Mouse (Mus musculus) megakaryocyte, adult 5-6 weeks (primary cell): ENCODE measurements at regions not wholly inside any gene's neighbourhood (a gene's known extent, or its start where the extent isn't known, plus 50 kb on each side); places are given as distances from the start of the nearest gene placed in this dataset.

ENCODE experiments used
- ATAC-seq: 2 replicates; pipeline ENCODE4 v1.8.0; 2016; ENCODE audit warnings: mild to moderate bottlenecking, inconsistent platforms; ENCODE audit not compliant: poor library complexity, severe bottlenecking

DNA sequence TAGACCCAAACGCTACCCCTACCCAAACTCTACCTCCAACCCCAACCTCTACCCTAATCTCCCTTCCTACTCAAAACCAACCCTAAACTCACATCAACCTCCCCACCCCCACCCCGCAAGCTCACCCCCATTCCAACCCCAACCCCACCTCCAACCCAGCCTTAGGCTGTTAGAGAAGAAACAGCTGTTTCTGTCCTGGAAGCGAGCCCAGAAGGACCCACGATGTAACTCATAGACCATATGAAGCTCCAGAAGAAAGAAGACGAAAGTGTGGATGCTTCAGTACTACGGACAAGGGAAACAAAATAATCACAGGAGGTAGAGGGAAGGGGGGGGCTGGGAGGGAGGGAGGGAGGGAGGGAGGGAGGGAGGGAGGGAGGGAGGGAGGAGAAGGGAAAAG is 58.4 kb downstream of the Sox11 start:
- ATAC-seq, result no peak

DNA sequence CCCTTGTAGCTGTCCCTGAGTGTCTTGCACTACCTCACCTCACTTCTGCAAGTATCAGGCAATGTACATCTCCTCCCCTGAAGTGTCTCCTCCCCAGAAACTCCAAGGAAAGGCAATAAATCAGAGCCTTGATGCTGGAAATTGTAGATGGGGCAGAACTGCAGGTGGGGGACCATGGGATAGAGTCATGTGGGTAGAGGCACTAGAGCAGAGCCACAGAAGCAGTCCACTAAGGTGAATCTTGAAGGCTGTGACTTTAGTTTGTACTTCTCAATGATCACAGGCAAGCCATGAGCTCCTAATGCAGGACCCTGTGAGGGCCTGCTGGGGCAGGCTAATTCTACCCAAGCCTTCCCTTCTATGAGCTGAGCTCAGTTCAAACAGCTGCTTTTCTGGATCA is 80.4 kb downstream of the Sox11 start:
- no peak for ATAC-seq

DNA sequence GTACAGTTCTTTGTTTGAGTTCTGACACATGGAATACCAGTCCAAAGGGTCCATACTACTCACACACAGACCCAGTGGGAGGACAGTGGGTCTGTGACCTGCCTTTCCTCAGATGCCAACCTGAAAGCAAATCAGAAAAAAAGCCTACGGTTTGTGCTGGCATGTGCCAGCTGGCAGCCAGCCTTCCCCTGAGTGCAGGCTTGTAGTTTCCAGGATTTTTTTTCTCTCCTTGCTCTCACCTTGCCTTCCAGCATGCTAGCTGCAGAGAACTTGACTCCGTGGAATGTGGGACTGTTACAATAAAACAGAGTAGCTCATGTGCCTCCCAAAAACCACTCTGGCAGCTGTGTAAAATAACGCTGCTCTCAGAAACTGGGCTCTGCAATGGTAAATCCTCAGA is 88.2 kb downstream of the Sox11 start:
- no peak for ATAC-seq

DNA sequence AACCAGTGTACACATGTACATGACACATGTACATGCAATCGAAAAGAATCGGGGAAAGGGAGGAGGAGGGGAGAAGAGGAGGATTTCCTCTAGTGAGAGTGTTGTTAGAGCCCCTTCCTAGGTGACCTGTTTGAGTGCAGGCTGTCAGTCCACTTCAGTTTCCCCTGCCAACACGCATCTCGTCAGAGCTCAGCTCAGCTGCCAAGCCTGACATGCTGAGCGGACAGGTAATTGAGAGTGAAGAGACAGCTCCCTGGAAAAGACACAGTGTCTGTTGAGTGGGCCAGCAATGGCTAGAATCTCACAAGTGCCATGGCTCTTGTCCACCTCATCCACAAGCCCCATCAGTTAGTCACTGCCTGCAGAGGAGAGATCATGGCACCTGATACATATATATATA is 90.9 kb downstream of the Sox11 start:
- no peak for ATAC-seq

DNA sequence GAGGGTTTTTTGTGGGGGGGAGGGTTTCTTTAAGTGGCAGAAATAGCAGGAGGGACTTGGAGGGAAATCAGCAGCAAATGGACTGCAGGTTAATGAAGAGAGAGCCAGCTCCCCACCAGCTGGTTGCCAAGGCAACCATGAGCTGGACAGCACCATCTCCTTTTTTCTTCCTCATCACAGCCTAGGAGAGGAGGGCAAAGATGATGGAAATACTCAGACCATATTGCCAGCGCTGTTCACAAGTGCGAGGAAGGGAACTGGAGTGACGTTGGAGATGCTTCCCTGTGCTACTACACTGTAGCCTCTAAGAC is 93.9 kb downstream of the Sox11 start:
- no peak for ATAC-seq

DNA sequence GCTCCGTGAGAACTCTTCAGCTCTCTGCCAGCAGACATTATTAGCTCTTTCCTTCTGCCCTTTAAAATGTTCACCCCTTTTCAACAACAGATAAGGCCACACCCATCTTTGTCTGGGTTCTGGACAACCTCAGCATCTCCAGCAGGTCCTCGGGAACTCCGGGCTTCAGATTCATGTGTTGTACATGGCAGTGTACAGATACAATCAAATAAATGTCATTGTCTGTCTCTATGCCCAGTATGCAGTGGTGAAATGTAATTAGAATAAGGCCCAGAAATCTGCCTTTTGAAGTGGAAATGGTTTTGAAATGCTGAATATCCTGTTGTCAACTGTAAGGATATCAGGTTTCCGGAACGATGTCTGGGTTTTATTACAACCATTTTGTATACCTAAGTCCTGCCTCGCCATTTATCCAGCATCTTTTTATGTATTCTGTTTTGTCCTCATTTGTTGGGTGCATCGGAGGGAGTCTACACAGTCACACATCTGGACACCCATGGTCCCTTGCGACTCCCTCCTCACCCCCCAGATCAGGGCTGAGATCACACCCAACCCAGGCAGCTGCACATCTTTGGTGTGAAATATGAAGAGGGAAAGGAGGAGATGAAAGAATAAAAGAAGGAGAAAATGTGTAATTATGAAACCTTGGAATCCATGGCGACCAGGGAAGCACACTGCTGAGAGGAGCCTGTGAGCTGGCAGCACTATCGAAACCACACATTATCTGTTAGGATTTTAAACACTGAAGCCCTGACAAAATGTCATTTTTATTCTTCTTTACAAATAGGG is 94.4 kb downstream of the Sox11 start:
- ATAC-seq, result no peak

DNA sequence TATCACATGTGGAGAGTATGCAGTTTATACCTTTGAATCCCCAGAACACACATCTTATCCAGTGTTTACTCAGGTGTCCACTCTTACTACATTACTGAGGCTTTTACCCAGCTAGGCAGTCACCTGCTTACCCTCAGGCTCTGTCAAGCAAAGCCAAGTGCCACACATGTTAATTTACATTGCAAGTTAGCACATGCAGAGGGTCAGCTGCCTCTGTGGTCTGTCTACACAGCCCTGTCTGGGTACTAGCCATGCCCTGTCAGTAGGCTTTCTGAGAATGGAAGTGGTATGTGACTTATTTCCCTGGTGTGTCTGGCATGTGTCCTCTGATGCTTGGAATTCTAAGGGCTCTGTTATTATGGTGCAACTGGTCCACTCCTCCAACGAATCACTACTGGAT is 106.6 kb downstream of the Sox11 start:
- ATAC-seq, result no peak

DNA sequence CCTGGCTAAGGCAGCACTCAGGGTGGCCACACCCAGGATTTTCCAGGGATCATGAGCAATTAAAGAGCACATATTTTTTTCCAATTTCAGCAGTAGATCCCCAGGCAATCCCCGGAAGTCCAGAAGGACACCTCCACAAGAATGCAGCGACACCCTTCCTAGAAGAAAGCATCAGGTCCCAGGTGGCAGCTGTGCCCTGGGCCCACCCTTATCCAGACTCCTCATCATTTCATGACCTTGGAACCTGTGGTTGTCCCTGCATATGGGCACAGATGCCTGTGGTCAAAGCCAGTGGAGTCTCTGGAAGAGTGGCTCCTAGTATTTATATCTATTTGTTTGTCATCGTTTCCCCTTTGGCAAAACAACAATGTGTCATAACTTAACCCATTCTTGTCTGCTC is 120.8 kb downstream of the Sox11 start:
- ATAC-seq, result no peak

DNA sequence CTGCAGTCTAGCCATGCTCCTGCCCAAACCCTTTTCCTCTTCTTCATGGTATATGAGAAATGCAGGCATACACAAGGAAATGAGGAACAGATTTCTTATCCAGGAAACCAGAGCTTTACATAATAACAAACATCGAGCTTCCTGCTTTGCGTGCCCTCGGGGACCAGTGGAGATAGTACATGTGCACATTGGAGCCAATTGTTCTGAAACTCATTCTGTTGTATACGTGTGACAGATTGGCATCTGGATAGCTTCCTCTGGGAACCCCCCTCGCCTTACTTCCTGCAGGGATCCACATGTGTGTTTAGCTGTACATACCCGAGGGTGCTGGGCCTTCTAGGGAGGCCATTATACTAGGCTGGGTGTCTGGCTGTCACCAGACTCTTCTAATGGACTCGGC is 141.2 kb downstream of the Sox11 start:
- no peak for ATAC-seq

DNA sequence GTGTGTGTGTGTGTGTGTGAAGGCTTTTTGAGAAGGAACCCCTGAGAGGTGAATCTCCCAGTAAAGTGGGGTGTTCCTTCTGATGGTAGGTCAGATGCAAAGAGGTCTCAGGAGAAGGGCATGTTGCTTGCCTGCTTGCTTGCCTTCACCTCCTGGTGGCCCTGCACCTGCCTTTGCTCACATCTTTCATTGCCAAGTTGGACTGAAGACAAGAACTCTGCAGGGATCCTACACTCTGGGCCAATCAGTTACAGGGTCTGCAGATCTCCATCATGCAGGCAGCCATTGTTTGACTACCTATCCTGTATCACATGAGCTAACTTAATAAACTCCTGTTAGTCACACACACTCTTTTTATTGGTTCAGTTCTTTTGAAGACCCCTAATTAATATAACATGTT is 148.4 kb downstream of the Sox11 start:
- ATAC-seq, result no peak

DNA sequence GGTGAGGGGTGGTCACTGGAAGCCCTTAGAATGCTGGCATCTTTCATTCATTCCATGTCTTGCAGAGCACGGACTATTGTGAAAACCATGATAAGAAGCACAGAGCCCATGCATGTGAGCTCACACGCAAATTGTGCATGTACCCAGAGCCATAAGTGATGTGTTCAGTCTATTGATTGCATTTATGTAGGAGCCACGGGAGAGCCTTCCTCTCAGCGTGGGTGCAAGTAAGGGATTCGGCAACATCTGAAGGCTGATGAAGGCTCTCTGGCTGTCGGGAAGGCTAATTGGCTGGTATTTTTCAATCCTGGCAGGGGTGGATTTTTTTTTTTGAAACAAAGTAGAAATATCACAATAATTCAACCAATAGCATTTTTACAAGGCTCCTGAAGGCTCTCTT is 150.5 kb downstream of the Sox11 start:
- ATAC-seq, result no peak

DNA sequence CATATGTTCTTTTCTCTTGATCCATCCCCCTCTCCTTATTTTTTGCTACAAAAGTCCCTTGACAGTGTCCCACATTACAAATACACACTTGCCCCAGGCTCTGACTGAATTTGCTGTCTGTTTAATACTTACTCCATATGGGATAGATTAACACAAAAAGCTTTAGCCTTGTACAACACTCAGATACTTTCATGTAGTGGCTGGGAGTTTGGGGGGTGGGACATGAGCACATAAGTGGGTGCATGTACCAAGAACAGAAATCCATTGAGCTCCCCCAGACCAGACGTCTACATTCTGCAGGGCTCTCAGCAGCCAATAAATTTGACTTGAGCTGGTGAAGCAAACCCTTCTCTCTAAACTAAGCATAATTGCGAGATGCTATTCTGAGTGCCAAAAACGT is 154.9 kb downstream of the Sox11 start:
- no peak for ATAC-seq

DNA sequence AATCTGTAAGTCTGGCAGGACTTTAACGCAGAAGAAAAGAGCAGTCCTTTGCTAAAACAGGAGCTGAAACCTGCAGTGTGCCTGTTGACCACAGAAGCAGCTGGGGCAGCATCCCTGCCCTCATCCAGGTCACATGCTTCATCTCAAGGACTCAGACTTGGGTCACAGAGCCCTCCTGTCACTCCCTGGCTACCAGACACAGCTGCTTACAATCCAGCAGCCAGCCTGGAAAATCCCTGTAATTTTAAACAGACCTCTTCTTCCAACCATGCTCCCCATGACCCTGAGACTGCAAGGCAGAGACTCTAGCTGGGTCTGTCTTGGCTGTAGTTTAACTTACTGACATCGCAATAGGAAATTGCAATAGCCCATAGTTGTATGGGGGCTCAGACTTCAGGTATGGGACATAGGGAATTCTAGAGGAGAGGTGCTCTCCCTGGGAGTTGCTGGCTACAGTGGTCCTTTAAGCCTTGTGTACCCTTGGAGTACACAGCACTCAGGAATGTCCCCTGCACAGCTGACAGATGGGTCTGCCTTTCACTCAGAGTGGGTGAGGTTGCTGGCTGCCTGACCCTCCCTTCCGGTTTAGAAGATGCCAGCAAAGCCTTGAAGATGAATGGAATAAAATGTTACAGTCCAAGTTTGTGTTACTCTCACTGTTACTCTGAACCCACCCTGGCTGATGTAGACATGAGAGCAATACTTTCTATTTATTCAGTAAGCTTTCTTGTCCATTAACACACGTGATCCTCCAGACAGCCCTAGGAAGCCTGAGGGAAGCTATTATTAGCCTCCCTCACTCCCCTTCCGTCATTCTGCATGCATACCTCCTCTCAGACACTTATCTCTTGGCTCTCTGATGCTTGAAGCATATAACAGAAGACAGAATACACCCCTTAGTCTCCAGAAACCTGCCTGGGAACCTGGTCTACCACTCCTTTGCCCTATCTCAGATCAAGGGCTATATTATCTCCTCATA is 159.7 kb downstream of the Sox11 start:
- no peak for ATAC-seq

DNA sequence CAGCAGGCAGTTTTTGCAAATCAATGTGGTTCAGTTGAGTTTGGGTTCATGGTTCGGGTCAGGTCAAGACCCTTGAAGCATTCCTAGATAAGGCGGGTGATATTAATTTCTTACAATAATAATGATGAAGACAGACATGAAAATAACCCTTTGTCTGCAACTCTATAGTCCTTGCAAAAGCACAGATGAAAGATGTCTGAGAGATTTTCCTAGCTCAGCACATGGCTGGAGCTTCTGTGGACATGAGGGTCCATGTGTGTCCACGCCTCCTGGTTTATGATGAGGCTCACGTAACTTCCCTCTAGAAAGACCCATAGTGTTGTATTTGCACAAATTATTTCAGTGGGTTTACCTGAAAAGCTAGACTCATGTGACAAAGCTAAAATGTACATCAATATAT is 168.8 kb downstream of the Sox11 start:
- ATAC-seq, result no peak

DNA sequence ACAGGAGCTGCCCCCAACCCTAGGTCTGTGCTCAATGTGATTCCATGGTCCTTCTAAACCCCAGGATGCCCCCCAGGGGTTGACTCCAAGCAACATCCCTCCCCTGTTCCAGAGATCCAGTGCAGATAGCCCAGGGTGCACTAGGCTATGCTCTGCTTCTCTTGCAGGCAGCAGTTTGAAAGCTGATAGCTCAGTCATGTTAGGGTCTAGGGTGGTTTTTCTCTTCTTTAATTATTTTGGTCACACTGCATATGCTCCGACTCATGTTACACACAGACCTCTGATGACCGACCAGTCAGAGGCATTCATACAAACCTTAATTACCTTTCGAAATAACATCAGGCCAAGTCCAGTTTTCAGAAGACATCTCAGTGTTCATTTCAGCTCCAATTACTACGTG is 169.2 kb downstream of the Sox11 start:
- ATAC-seq, result no peak

DNA sequence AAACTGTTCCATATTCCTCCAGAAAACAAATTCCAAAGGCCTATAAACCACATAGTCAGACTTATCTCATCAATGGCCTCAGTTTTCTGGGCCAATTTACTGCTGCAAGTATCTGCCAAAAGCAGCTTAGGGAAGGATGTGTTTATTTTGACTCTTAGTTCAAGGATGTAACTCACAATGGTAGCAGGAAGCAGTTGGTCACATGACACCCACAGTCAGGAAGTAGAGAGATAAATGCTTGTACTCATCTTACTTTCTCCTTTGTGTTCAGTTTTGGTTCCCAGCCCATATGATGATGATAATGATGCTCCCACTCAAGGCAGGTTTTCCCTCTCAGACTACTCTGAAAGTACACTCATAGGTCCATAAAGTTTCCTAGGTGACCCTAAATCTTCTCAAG is 170.8 kb downstream of the Sox11 start:
- no peak for ATAC-seq

DNA sequence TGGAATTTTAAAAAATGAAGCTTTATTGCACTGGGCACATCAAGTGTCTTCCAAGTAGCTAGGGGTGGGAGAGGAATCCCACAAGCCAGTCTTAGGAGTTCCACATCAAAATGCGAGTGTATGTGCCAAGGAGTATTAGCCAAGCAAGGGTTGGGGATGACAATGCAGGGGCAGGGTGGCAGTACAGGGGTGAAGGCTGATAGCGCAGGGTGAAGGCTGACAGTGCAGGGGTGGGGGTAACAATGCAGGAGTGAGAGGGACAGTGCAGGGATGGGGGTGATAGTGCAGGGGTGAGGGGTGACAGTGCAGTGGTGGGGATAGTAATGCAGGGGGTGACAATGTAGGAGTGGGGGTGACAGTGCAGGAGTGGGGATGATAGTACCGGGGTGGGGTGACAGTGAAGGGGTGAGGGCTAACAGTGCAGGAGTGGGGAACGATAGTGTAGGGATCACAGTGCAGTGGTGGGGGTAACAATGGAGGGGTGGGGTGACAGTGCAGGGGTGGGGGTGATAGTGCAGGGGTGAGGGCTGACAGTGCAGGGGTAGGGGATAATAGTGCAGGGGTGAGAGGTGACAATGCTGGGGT is 177.4 kb downstream of the Sox11 start:
- no peak for ATAC-seq

DNA sequence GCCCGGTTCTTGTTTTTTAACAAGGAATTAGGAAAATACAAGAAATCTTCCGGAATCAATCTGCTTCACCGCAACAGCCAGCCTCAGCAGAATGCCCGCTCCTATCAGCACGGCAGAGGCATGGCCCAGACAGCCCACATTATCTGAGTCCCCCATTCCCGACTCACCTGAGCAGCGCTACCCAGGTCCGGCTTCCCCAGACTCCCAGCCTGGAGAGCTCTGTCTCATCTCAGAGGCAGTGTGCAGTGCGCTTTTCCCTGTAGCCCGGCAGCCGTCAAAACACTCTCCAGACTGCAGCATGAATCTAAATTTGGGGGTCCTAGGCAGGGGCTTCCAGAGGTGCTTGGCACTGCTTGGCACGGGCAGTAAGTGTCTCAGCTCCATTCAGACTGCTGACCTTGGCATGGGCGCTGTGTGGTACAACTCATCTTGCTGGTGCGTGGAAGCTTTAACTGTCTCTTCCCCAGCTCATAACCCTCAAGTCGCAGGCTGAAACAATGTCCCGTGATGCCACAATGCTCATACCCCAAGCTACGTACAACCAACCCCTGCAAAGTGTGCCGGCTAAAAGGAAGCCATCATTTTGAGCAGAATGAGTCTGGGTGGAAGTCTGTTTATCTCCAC is 182.2 kb downstream of the Sox11 start:
- ATAC-seq, result no peak

DNA sequence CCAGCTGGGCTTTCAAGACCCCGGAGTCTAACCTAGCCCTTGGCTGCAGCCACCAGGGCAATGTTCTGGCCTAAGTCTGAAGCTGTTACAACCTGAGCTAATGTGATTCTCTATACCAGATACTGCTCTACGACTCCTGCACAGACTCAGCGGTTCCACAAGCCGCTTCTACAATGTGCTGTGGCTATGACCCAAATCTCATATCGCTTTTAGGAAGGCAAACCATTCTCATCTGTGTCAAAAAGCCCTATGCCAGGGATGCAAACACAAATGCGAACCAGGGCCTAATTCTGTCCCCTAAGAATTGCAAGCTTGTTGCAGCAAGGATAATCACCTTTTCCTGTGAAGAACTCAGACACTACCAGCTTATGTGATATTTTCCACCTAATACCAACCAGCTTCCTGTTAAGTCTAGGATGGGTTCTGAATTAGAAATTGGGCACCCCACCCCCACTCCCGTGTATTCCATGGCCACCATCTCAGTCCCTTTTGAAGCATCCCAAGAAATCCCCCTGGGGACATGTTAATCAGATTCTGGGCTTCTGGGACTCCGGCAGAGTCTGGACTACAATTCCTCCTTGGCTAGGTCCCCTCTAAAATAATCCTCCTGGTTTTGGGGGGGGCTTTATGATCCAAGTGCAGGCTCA is 182.8 kb downstream of the Sox11 start:
- ATAC-seq, result no peak

DNA sequence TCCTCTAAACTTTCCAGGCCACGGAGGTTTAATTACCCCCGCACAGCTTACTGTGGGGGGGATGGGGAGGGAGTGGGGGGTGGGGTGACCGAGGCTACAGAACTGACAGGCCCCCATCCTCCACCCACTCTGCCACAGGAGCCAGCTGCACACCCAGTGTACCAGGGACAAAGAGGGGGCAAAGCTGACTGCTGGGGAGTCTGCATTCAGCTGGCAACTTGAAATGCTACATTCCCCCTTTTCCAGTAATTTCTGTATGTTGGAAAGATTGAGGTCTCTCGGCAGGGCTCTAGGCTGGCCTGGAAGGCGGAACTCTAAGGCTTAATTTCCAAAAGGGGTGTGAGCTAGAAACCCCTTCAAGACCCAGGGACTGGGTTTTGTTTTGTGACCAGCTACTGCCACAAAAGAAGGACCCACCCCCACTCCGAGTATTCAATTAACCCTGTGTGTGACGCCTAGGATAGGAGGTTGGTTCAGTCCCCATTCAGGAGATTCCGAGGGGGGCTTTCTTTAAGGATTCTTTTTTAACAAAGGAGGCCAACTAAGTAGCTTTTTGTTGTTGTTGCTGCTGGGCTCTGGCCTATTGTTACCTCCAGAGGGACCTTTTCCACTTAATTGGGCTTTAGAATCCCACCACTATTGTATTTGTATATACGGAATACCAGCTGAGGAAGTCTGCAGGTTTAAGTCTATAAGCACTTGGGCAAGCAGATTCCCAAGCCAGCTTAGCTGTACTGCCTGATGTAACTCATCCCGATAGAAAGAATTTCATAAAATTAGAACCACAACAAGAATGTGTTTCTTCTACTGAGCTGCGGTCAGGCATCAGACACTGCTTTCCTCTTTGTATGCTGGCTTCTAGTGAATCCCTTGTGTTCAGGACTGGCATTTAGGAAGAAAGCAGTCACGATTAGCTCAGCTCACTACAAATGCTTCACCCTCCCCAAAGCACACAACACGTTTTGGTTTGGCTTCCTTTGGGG is 191.2 kb downstream of the Sox11 start:
- ATAC-seq, result no peak
